17 mouse cellular contexts compared by ENCODE assay signal in genomic region chr2:135929021-135929720, GRCm38 (mm10).
DNase-seq lines count a peak whose midpoint lies in the region; ATAC-seq and TF ChIP-seq lines count a peak whose summit lies in the region.
"Had no signal": no experiment of that assay in that cellular context is flagged by ENCODE, and none has a peak within 500 bp of the region (broad histone marks: within the 10 kb centered on the region; RNA-seq: fewer than 3 reads in every experiment).

No protein-coding gene starts in this region.

- peak; percentile 32 for DNase-seq in forebrain, postnatal 0 days
- DNase-seq in testis, postnatal 10 days (ENCODE audit: low spot score) = peak; percentile 16
- no peak for DNase-seq in testis, postnatal 14 days (ENCODE audit: low spot score)
- DNase-seq in cerebellum, adult 9-10 months = peak; percentile 88
- no peak for DNase-seq in liver, postnatal 0 days
- no peak for DNase-seq in hindbrain, embryonic 10.5 days (ENCODE audit: low spot score)
- DNase-seq: adrenal gland, adult 2 months; B cell, adult 2 months; embryo, embryonic 11 days; thymus, postnatal 4 days had no signal

- H3K4me1 ChIP-seq in forebrain, postnatal 0 days (ENCODE audit: insufficient read depth) = no peaks in the 10 kb centered on the region
- peaks cover 2% of the 10 kb centered on the region; the same call in 1 of the 2 replicates for H3K4me1 ChIP-seq in forebrain, embryonic 15.5 days
- no peaks in the 10 kb centered on the region for H3K4me1 ChIP-seq in liver, postnatal 0 days (ENCODE audit: insufficient read depth)
- peaks cover 16% of the 10 kb centered on the region for H3K4me1 ChIP-seq in hindbrain, embryonic 10.5 days (replicated peaks)
- H3K4me1 ChIP-seq: kidney, embryonic 15.5 days; liver, embryonic 12.5 days had no signal

- TF ChIP-seq CTCF in forebrain, postnatal 0 days (IDR thresholded peaks at IDR 0.05; ENCODE audit: low read depth) = no peak
- no peak for TF ChIP-seq CTCF in liver, postnatal 0 days (IDR thresholded peaks at IDR 0.05; ENCODE audit: low read depth)

- H3K27ac ChIP-seq in forebrain, postnatal 0 days (ENCODE audit: low read depth, low read length) = no peak overlapping the region
- no peak overlapping the region for H3K27ac ChIP-seq in forebrain, embryonic 15.5 days (replicated peaks)
- no peak overlapping the region for H3K27ac ChIP-seq in liver, postnatal 0 days (ENCODE audit: low read depth)
- H3K27ac ChIP-seq in hindbrain, embryonic 10.5 days = no peak overlapping the region
- H3K27ac ChIP-seq: kidney, embryonic 15.5 days; layer of hippocampus, adult 2 months; limb, embryonic 10.5 days; liver, embryonic 12.5 days; neural tube, embryonic 13.5 days had no signal

- 55% methylated on average over 9 of the region's 9 CpGs for WGBS in forebrain, postnatal 0 days
- 57% methylated on average over 9 of the region's 9 CpGs for WGBS in forebrain, embryonic 15.5 days
- WGBS in liver, postnatal 0 days (ENCODE audit: insufficient replicate concordance) = 79% methylated on average over 9 of the region's 9 CpGs
- WGBS in hindbrain, embryonic 10.5 days = 77% methylated on average over 9 of the region's 9 CpGs

- no peak overlapping the region for H3K4me2 ChIP-seq in forebrain, postnatal 0 days (ENCODE audit: low read depth)
- H3K4me2 ChIP-seq in forebrain, embryonic 15.5 days (replicated peaks) = no peak overlapping the region
- no peak overlapping the region for H3K4me2 ChIP-seq in liver, postnatal 0 days (ENCODE audit: low read depth, low read length)
- H3K4me2 ChIP-seq: kidney, embryonic 15.5 days; liver, embryonic 12.5 days; neural tube, embryonic 13.5 days had no signal

- no peaks in the 10 kb centered on the region for H3K27me3 ChIP-seq in forebrain, postnatal 0 days (ENCODE audit: insufficient read depth, low read length)
- no peaks in the 10 kb centered on the region for H3K27me3 ChIP-seq in forebrain, embryonic 15.5 days
- H3K27me3 ChIP-seq in liver, postnatal 0 days (ENCODE audit: insufficient read depth, low read length) = no peaks in the 10 kb centered on the region
- no peaks in the 10 kb centered on the region for H3K27me3 ChIP-seq in hindbrain, embryonic 10.5 days (ENCODE audit: insufficient read depth, poor library complexity, severe bottlenecking)
- H3K27me3 ChIP-seq: kidney, embryonic 15.5 days; liver, embryonic 12.5 days; megakaryocyte, embryonic 14.5 days; neural tube, embryonic 13.5 days had no signal

- no peak for TF ChIP-seq EP300 in liver, postnatal 0 days (IDR thresholded peaks at IDR 0.05; ENCODE audit: low read depth)

- no peaks in the 10 kb centered on the region for H3K9me3 ChIP-seq in forebrain, postnatal 0 days (ENCODE audit: low read length)
- no peaks in the 10 kb centered on the region for H3K9me3 ChIP-seq in forebrain, embryonic 15.5 days
- H3K9me3 ChIP-seq in liver, postnatal 0 days (ENCODE audit: low read length) = no peaks in the 10 kb centered on the region
- no peaks in the 10 kb centered on the region for H3K9me3 ChIP-seq in hindbrain, embryonic 10.5 days
- H3K9me3 ChIP-seq: kidney, embryonic 15.5 days; limb, embryonic 10.5 days; liver, embryonic 12.5 days; megakaryocyte, embryonic 14.5 days; neural tube, embryonic 13.5 days had no signal

- no peak overlapping the region for H3K9ac ChIP-seq in forebrain, postnatal 0 days
- no peak overlapping the region for H3K9ac ChIP-seq in forebrain, embryonic 15.5 days (replicated peaks)
- no peak overlapping the region for H3K9ac ChIP-seq in liver, postnatal 0 days (replicated peaks)
- H3K9ac ChIP-seq: kidney, embryonic 15.5 days; liver, embryonic 12.5 days; neural tube, embryonic 13.5 days had no signal

- no peak overlapping the region for H3K4me3 ChIP-seq in forebrain, postnatal 0 days (ENCODE audit: low read depth, low read length)
- no peak overlapping the region for H3K4me3 ChIP-seq in forebrain, embryonic 15.5 days
- H3K4me3 ChIP-seq in liver, postnatal 0 days (ENCODE audit: low read depth, low read length) = no peak overlapping the region
- no peak overlapping the region for H3K4me3 ChIP-seq in hindbrain, embryonic 10.5 days
- H3K4me3 ChIP-seq: kidney, embryonic 15.5 days; layer of hippocampus, adult 2 months; limb, embryonic 10.5 days; liver, embryonic 12.5 days; megakaryocyte, embryonic 14.5 days; neural tube, embryonic 13.5 days had no signal

- ATAC-seq in forebrain, postnatal 0 days = peak; percentile 54; the same call in 1 of the 2 replicates
- no peak for ATAC-seq in forebrain, embryonic 15.5 days (replicated peaks)
- ATAC-seq in liver, postnatal 0 days = no peak
- ATAC-seq: liver, embryonic 12.5 days had no signal

- H3K36me3 ChIP-seq in forebrain, postnatal 0 days (ENCODE audit: insufficient read depth) = 0 out of 2 replicates have a peak, but pooled peaks cover 3% of the 10 kb centered on the region
- no peaks in the 10 kb centered on the region for H3K36me3 ChIP-seq in forebrain, embryonic 15.5 days
- H3K36me3 ChIP-seq in liver, postnatal 0 days (replicated peaks; ENCODE audit: insufficient read depth, low read length) = no peaks in the 10 kb centered on the region
- H3K36me3 ChIP-seq in hindbrain, embryonic 10.5 days = 0 out of 2 replicates have a peak, but pooled peaks cover 3% of the 10 kb centered on the region
- H3K36me3 ChIP-seq: limb, embryonic 10.5 days; liver, embryonic 12.5 days had no signal

Comparison
In these comparisons a context has a peak if more than half of its experiments do, and no peak if none do; other contexts are left out.
1. DNase-seq: peak in forebrain, postnatal 0 days (single experiment), testis, postnatal 10 days (single experiment) and cerebellum, adult 9-10 months (single experiment); none in testis, postnatal 14 days (single experiment), liver, postnatal 0 days (single experiment) and hindbrain, embryonic 10.5 days (single experiment).